Mouse (Mus musculus): ENCODE measurements around the gene Sqstm1.

DNA sequence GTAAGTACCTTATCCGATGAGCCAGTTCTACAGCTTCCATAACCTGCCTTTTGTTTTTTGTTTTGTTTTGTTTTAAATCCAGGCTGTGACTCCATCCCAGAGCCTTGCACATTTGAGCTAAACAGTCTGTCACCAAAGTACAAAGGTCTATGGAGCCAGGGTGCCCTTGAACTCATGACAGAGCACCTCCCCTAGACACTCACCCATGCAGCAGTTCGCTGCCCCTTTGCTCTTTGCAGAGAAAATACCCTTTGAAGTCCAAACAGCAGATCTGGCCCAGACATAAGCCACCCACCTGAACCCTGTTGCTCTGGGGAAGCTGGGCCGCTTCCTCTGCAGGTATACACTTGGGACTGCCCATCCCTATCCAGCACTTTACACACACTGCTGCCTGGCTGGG, 9.0 kb downstream of the Sqstm1 start:
- TF ChIP-seq CTCF (IDR thresholded peaks at IDR 0.05) (no peak), EP300 (IDR thresholded peaks at IDR 0.05) (no peak)
